Mouse (Mus musculus): ENCODE results near the gene Selenom.

GRCm38 (mm10) chr11:3494857-3495256 lies 19.6 kb upstream of the Selenom start:
- no peak for TF ChIP-seq CTCF (IDR thresholded peaks at IDR 0.05; ENCODE audit: insufficient read depth, low read length)
- TF ChIP-seq POLR2A (IDR thresholded peaks at IDR 0.05; ENCODE audit: borderline replicate concordance, extremely low read depth, low read depth, low read length) = no peak

Measured in lung, adult 2 months (tissue).